Mouse (Mus musculus) Muller cell, postnatal 12 days (primary cell): Measurements from ENCODE around the gene Snai1.

Experiments
- DNase-seq: peaks from one replicate; pipeline ENCODE4 v3.0.0-alpha.2; 2015; ENCODE audit errors: inconsistent ontology term

The Snai1 gene

GRCm38 (mm10) chr2:167537476-167538297 is at the start of gene Snai1:
Gene Snai1, plus strand, starts transcription at chr2:167538195.
- peak; percentile 97 for DNase-seq

GRCm38 (mm10) chr2:167490813-167491525 is 47.0 kb upstream of the Snai1 start:
- peak; percentile 75 for DNase-seq

GRCm38 (mm10) chr2:167491757-167492708 is 46.0 kb upstream of the Snai1 start, which contains the start of gene Rnf114:
Gene Rnf114, plus strand, starts transcription at chr2:167492645.
- peak; percentile 54 for DNase-seq

- DNase-seq = peak; percentile 92
Observed at GRCm38 (mm10) chr2:167492713-167493636, 45.0 kb upstream of the Snai1 start, which contains the start of gene Spata2. Gene Spata2, minus strand, starts transcription at chr2:167492887.

GRCm38 (mm10) chr2:167496437-167496836 is 41.6 kb upstream of the Snai1 start:
- no peak for DNase-seq

GRCm38 (mm10) chr2:167497272-167497671 is 40.7 kb upstream of the Snai1 start:
- no peak for DNase-seq

GRCm38 (mm10) chr2:167502554-167503252 is 35.3 kb upstream of the Snai1 start:
- no peak for DNase-seq

GRCm38 (mm10) chr2:167503253-167503895 is 34.6 kb upstream of the Snai1 start:
- peak; percentile 88 for DNase-seq

- DNase-seq = peak; percentile 56
Observed at GRCm38 (mm10) chr2:167503896-167504349, 34.1 kb upstream of the Snai1 start.

GRCm38 (mm10) chr2:167505127-167505526 is 32.9 kb upstream of the Snai1 start:
- DNase-seq = peak; percentile 21

- DNase-seq = no peak
Observed at GRCm38 (mm10) chr2:167506546-167507260, 31.3 kb upstream of the Snai1 start.

GRCm38 (mm10) chr2:167507719-167508385 is 30.1 kb upstream of the Snai1 start:
- DNase-seq = no peak

GRCm38 (mm10) chr2:167508569-167508968 is 29.4 kb upstream of the Snai1 start:
- no peak for DNase-seq

GRCm38 (mm10) chr2:167510485-167510884 is 27.5 kb upstream of the Snai1 start:
- no peak for DNase-seq

- DNase-seq = no peak
Observed at GRCm38 (mm10) chr2:167512365-167512764, 25.6 kb upstream of the Snai1 start.

GRCm38 (mm10) chr2:167512970-167513369 is 25.0 kb upstream of the Snai1 start:
- DNase-seq = no peak

GRCm38 (mm10) chr2:167514641-167515040 is 23.4 kb upstream of the Snai1 start:
- DNase-seq = no peak

GRCm38 (mm10) chr2:167515688-167516087 is 22.3 kb upstream of the Snai1 start:
- no peak for DNase-seq
